Mouse (Mus musculus) spleen, adult 2 months (tissue): ENCODE results near the gene Ctcfl. TPM values are rescaled to one million over a fixed set of nuclear protein-coding genes. Genes with fewer than 3 reads are reported as not detected.

Source experiments
- DNase-seq, 2 experiments: peaks; one replicate each; pipeline versions ENCODE4 v3.0.0 to v3.0.0-alpha.2; 2012 to 2021; ENCODE audit warnings: low spot score in 2 of 2, low read depth in 1 of 2
- H3K27ac ChIP-seq: fragments of 200-500 bp; 2 replicates; pipeline ENCODE4 v1.5.1; 2012; ENCODE audit warnings: low read length, inconsistent platforms; ENCODE audit not compliant: insufficient read depth
- H3K27me3 ChIP-seq: fragments of 200-500 bp; 2 replicates; pipeline ENCODE4 v1.6.1; 2012; ENCODE audit warnings: mild to moderate bottlenecking, moderate library complexity, low read length, inconsistent platforms; ENCODE audit not compliant: control insufficient read depth, insufficient read depth
- H3K36me3 ChIP-seq: fragments of 200-500 bp; 2 replicates; pipeline ENCODE4 v1.6.1; 2012; ENCODE audit warnings: mild to moderate bottlenecking, low read length, inconsistent platforms; ENCODE audit not compliant: control insufficient read depth, insufficient read depth
- H3K4me1 ChIP-seq: fragments of 200-500 bp; 2 replicates; pipeline ENCODE4 v1.6.1; 2011; ENCODE audit warnings: inconsistent platforms; ENCODE audit not compliant: control insufficient read depth, insufficient read depth, insufficient read length
- H3K4me3 ChIP-seq: fragments of 200-500 bp; 2 replicates; pipeline ENCODE4 v1.5.1; 2011; ENCODE audit warnings: mild to moderate bottlenecking, inconsistent platforms; ENCODE audit not compliant: insufficient read depth, insufficient read length; ENCODE audit errors: extremely low read depth
- CTCF ChIP-seq: fragments of 200-500 bp; IDR thresholded peaks from 2 replicates; pipeline ENCODE4 v1.5.1; 2011; ENCODE audit warnings: mild to moderate bottlenecking, inconsistent platforms; ENCODE audit not compliant: insufficient read depth, insufficient read length, insufficient replicate concordance; ENCODE audit errors: extremely low read depth
- POLR2A ChIP-seq: fragments of 200-500 bp; IDR thresholded peaks from 2 replicates; pipeline ENCODE4 v1.6.1; 2011; ENCODE audit warnings: low read depth, low read length, inconsistent platforms
- WGBS: fragments of 180-500 bp; shearing (Covaris S2); methylation state at CpG from one replicate; pipeline ENCODE4 v1.1.7; 2018; 5-methylcytosine and 5-hydroxymethylcytosine counted together
- polyA plus RNA-seq: library from polyadenylated mRNA; depleted of rRNA; stranded (reverse); fragments of >200 nt; gene quantifications from 2 replicates; pipeline ENCODE4 v1.2.3, GENCODE M21; 2012; rRNA removed

Gene Ctcfl
- polyA plus RNA-seq, result not detected in 2 replicates

- H3K27ac ChIP-seq, result no peak within 1 kb of the TSS
- no peak within 1 kb of the TSS for H3K4me3 ChIP-seq
- no peak for DNase-seq
- no peaks in the 10 kb centered on the region for H3K36me3 ChIP-seq
- TF ChIP-seq POLR2A (no peak), CTCF (no peak)
- WGBS, result 90% methylated on average over 35 of the region's 35 CpGs
- no peaks in the 10 kb centered on the region for H3K4me1 ChIP-seq
- no peaks in the 10 kb centered on the region for H3K27me3 ChIP-seq
These were observed at the start of gene Ctcfl for GRCm38 (mm10) chr2:173119023-173119944. Gene Ctcfl, minus strand, starts transcription at chr2:173119525.

GRCm38 (mm10) chr2:173168411-173168851, 49.1 kb upstream of the Ctcfl start:
- Histone ChIP-seq H3K27ac (no peak overlapping the region), H3K36me3 (no peaks in the 10 kb centered on the region), H3K4me3 (no peak overlapping the region), H3K4me1 (peaks cover 3% of the 10 kb centered on the region; the same call in 1 of the 2 replicates), H3K27me3 (no peaks in the 10 kb centered on the region)
- DNase-seq, result no peak
- WGBS, result 83% methylated on average over 5 of the region's 5 CpGs
- TF ChIP-seq CTCF, result no peak
- TF ChIP-seq POLR2A, result no peak

GRCm38 (mm10) chr2:173165357-173165756, 46.0 kb upstream of the Ctcfl start:
- no peak overlapping the region for H3K27ac ChIP-seq
- H3K36me3 ChIP-seq, result no peaks in the 10 kb centered on the region
- TF ChIP-seq POLR2A, result no peak
- no peak for TF ChIP-seq CTCF
- no peak for DNase-seq
- H3K27me3 ChIP-seq, result no peaks in the 10 kb centered on the region
- no peaks in the 10 kb centered on the region for H3K4me1 ChIP-seq
- no peak overlapping the region for H3K4me3 ChIP-seq
- WGBS, result 89% methylated on average over 10 of the region's 10 CpGs

GRCm38 (mm10) chr2:173164946-173165345, 45.6 kb upstream of the Ctcfl start:
- Histone ChIP-seq H3K36me3 (no peaks in the 10 kb centered on the region), H3K27ac (no peak overlapping the region), H3K4me3 (no peak overlapping the region), H3K27me3 (no peaks in the 10 kb centered on the region), H3K4me1 (no peaks in the 10 kb centered on the region)
- no peak for TF ChIP-seq CTCF
- no peak for TF ChIP-seq POLR2A
- no peak for DNase-seq
- 92% methylated on average over 10 of the region's 10 CpGs for WGBS

GRCm38 (mm10) chr2:173164358-173164757, 45.0 kb upstream of the Ctcfl start:
- Histone ChIP-seq H3K36me3 (no peaks in the 10 kb centered on the region), H3K27ac (no peak overlapping the region), H3K4me1 (no peaks in the 10 kb centered on the region), H3K4me3 (no peak overlapping the region), H3K27me3 (no peaks in the 10 kb centered on the region)
- WGBS, result 44% methylated on average over 2 of the region's 2 CpGs
- TF ChIP-seq POLR2A, result no peak
- TF ChIP-seq CTCF, result peak; percentile 60; the same call in 1 of the 2 replicates
- DNase-seq, result peak in 1 of 2 experiments; percentile 26

- Histone ChIP-seq H3K4me3 (no peak overlapping the region), H3K27ac (no peak overlapping the region), H3K36me3 (no peaks in the 10 kb centered on the region), H3K4me1 (no peaks in the 10 kb centered on the region), H3K27me3 (no peaks in the 10 kb centered on the region)
- no peak for DNase-seq
- TF ChIP-seq POLR2A, result no peak
- no peak for TF ChIP-seq CTCF
- 89% methylated on average over 8 of the region's 8 CpGs for WGBS
These were observed 44.1 kb upstream of the Ctcfl start for GRCm38 (mm10) chr2:173163380-173163779.
